Mouse (Mus musculus) olfactory bulb, adult 2 months (tissue): ENCODE data around the gene Ptprn.

ENCODE experiments used
- CTCF ChIP-seq: fragments of 200-500 bp; IDR thresholded peaks from 2 replicates; pipeline ENCODE4 v1.5.1; 2012; ENCODE audit warnings: low read depth, mild to moderate bottlenecking, low read length, moderate library complexity; ENCODE audit not compliant: insufficient read depth
- POLR2A ChIP-seq: fragments of 200-500 bp; IDR thresholded peaks from 2 replicates; pipeline ENCODE4 v1.6.1; 2012; ENCODE audit warnings: mild to moderate bottlenecking, low read depth, low read length, moderate library complexity; ENCODE audit not compliant: insufficient read depth

DNA sequence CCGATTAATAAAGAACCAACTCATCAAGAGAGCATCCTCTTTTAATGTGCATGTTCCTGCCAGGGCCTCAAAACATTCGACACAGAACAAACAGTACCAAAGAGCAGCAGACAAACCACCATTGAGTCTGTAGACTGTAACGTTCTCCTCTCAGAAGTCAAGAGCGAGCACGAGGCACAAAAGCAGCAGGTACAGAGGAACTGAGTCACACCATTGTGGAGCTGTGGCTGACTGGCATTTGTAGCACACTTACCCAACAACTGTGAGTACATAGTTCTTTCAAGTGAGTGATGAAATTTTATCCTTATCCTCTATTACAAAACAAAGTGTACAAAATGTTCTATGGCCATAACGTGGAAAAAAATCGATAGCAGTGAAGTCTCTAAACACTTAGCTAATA is 20.6 kb upstream of the Ptprn start:
- TF ChIP-seq CTCF (no peak), POLR2A (no peak)
